Mouse (Mus musculus) layer of hippocampus, adult 9-11 months (tissue): ENCODE results near the gene Igdcc3.

ENCODE experiments used
- DNase-seq: peaks from one replicate; pipeline ENCODE4 v3.0.0; 2022

Igdcc3 gene

DNA sequence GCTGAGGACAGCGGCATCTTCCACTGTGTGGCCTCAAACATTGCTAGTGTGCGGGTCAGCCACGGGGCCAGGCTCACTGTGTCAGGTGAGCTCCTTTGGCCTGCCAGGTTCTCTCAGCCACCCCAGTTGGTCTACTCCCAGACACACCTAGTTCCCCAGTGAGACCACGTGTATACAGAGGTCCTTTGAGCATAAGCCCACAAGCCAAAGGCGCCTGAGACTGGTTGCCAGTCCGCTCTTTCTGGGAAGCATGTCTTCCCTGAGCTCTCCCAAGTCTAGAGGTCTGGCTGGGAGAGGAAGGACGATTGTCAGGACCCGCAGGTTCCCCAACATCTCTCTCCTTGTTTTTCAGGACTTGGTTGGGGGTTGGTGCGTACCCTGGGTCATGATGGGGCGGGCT lies 36.9 kb downstream of the Igdcc3 start:
- DNase-seq: no peak

DNA sequence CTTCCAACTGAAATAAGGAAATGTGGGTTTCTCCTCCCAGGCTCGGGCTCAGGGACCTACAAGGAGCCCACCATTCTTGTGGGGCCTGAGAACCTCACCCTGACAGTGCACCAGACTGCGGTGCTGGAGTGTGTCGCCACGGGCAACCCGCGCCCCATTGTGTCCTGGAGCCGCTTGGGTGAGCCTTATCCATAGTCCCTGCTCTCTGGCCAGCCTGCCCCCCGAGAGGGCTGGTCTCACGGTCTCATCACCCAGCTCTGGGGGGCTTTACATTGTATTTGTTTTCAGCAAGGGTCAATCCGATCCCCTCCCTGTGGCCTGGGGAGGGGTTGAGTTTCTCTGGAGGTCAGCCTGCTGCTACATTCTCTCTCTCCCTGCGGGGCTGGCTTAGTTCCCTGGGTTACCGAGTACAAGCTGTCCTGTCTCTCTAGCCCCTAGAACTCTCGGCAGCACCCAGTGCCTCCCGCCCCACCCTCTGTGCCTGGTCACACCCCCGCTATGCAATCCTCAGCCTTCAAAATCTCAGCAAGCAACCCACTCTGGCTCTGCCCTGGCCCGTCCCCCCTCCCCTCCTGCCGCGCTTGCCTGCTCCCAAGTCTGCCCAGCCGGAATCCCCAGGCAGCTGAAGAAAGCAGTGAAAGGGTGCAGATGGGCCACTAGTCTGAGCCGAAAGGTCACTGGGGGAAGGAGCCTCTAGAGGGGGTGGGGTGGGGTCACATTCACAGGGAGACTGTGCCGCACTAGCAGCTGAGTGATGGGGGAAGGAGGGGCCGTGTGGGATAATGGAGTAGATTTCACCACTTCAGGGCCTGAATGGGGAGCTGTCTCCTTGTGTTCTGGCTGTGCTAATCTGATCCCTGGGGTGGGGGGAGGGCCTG lies 37.6 kb downstream of the Igdcc3 start:
- DNase-seq: no peak

DNA sequence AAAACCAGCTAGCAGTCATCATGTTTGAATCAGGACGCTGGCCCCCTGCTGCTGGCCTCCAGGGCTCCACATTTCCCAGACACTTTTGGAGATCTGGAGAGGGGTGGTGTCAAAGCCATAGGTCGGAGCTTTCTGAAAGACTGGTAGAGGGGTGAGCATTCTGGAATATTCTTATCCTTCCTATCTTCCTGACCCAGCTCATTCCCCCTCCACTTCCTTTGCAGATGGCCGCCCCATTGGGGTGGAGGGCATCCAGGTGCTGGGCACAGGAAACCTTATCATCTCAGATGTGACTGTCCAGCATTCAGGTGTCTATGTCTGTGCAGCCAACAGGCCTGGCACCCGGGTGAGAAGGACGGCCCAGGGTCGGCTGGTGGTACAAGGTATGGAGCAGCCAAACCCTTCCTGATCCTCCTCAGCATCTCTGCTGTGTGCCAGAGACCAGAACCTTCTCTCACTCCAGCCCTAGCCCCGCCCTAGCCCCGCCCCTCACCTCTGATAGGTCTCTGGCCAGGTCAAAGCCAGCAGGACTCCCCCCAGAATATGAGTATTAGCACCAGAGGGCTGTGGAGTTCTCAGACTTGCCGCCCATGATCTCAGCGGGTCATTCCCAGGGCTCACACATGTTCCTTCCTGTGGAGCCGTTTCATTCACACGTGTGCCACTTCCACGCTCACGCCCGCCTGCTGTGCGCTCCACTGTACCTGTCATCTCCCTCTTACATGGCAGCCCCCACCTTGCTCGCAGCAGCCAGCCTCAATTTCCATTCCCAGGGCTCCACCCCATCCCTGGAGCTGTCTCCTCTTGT lies 39.0 kb downstream of the Igdcc3 start:
- no peak for DNase-seq

DNA sequence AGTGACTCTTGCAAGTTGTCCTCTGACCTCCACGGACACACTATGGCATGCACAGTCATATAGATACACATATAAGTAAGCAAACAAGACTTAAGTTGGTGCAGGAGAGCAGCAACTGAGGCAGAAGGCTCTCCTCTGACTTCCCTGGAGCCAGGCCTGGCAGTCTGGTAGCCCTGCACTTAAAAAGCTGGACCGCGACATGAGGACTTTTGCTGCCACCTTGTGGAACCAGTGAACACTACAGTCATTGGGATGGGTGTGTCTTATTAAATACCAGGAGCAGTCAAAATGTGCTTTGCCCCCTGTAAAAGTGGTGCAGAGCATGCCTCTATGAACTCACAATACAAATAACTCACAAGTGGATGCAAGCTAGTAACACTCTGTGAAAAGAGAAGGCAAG lies 47.6 kb downstream of the Igdcc3 start:
- peak; percentile 84 for DNase-seq

DNA sequence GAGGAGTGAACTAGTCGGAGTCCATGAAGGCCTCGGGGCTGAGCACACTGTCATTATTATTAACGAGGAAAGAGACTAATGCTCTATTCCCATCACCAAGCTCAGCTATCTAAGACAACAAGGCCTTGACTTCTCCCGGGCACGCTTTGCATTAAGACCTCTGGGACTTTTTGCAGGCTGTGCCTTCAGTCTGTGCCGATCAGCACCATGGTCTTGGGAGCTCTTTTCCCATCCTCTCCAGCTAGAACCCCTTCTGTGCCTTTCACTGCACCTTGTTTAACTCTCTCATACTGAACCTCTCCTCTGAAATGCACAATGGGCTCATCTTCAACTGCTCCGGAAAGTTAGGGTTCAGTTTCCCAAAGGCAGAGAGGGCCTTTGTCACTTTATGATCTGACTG lies 49.3 kb downstream of the Igdcc3 start:
- no peak for DNase-seq

DNA sequence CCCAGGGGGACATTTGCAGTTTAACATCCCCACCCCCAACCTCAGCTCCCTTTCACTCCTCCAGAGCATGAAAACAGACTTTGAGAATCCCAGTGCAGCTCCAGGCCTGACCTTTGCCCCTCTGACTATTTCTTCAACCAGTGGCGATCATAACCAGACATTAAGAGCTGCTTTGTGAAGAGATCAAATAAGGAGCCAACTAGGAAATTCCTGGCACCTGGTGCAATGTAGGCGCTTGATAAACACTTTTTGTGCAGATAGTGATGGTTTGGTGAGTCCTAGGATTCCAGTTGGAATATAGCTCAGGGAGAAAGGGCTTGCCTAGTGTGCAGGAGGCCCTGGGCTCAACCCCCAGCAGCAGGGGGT lies 50.4 kb downstream of the Igdcc3 start:
- no peak for DNase-seq

DNA sequence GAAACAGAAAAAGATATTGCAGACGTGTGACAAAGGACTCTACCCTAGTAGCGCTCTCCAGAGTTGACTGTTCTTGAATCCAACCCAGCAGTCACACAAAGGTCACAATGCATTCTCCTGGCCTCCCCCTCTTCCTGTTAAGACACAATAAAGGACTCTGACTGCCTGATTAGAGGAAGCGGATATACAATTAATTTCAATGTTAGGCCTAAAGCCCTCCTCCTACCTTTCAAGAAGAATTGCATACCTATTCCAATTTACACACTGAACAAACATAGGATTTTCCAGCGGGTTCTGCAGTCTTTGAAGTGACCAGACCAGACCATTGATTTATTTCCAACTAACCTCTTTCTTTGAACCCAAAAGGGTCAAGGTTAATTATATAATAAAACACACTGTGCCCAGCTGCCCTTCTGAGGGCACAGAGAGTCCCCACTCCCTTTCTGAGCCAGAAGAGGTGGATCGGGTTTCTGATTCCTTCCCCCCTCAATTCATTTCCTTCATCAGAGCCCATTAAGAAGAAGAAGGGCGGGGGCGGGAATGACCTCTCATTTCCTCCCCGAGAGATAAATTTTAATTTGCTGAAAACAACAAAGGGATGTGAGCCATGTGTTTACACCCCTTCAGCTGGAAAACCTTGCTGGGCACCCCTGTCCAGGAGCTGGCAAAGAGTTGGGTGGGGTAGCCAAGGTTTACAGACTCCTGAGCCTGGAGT lies 50.9 kb downstream of the Igdcc3 start:
- no peak for DNase-seq

DNA sequence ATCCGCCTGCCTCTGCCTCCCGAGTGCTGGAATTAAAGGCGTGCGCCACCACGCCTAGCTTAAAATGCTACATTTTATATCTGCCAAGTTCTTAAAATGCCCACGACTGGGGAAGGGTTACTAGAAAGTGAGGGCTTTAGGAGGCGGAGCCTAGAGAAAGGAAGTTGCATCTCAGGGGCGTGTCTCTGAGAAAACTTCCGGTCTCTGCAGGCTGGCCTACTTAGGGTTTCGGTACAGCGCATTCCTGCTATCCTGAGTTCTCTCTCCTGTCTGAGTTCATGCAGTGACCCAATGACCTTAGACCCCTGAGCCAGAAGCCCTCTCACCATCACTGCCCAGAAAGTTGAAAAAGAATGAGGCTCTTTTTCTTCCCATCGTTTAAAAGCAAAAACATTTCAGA lies 52.2 kb downstream of the Igdcc3 start:
- DNase-seq: no peak

DNA sequence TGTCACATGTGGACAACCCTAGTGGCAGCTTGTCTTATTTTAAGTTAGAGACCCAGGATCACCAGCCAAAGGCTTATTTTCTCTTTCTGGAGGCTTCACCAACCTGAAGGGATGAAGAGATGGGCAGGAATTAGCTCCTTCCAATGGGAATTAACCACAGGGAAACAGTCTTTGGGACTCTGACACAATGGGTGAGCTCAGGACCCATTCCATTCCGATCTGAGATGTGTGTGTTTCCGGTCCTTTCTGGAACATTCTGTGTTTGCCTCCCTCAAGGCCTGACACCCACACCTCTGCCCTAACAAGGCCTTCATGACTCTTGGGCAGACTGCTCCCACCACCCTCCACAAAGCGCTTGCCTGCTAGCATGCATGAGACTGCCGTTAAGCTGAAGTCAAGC lies 54.1 kb downstream of the Igdcc3 start, which contains the start of gene Parp16:
Gene Parp16 (plus strand): TSS at position 301 of the 400 bp plus-strand sequence.
- DNase-seq: no peak

DNA sequence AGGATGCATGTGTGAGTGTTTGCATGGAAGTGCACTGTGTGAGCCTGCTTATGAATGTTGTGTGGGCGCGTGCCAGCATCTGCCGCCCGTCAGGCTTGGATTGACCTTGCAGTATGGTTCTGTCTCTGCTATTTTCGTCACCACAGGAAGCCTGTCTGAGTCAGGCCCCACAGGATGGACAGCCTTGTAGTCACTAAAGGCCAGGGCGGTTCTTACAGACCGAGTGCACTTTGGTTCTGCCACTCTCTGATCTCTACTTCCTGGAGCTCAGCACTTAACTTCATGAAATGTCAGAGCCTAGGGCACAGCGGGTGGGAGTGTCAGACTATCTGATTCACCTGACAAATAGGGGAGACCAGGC lies 54.6 kb downstream of the Igdcc3 start:
- DNase-seq: peak; percentile 64

DNA sequence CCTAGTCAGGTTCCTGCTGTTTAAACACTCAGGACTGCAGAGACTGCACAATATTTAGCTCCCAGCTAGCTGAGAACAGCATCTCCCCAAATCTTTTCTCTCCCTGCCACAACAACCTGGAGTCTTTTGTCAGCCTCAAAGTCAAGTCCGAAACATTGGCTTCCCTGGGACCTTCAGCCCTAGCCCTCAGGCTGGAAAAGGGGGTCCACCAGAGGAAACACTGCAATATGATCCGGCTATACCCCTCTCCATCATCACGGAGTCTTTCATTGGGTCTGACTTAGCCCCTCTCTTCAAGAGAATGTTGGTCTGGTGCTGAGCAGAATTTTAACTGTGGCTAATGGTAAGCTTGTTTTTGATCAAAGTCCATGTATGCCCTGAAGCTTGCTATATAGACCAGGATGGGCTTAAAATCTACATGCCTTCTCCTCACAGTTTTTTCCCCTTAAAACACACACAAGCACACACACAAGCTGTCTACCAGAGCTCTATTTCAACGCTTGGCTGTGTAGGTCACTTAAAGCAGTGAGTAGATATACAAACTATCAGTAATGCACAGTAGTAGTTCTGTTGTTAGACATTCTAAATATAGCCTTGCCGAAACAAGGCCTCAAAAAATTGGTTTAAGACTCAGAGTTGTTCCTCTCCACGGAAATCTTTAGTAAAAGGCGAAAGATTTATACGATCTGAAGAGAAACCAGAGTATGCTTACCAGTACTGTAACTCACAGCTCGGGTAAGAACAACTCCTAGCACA lies 55.2 kb downstream of the Igdcc3 start:
- DNase-seq: peak; percentile 55

DNA sequence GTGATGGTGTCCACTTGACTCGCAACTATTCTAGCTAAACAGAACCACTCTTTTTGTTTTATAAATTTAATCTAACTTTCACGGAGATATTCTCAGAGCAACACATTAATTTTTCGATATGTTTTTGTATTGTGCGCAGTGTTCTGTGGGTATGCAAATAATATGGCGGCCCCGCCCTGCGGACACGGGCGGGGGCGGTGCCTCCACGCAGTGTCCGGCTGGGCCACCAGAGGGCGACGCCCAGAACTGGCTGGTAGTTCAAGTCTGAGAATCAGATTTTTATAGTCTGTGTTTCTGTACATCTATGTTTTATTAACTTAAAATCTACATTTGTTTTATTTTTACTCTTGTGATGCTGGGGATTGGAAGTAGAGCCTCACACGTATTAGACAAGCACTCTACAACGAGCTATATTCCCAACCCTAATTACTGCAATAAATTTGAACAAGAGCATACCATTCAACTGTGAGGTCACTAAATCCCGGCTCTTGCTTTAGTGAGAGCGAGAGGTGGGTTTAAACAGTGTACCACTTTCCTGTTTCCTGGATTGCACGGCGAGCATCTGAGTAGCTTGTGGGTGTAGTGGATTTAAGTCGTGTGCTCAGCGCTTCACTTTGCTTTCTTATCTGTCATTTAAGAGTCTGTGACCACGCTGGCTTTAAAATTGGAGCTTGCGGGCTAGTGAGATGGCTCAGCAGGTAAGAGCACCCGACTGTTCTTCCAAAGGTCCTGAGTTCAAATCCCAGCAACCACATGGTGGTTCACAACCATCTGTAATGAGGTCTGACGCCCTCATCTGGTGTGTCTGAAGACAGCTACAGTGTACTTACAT lies 56.0 kb downstream of the Igdcc3 start:
- DNase-seq: peak; percentile 93

DNA sequence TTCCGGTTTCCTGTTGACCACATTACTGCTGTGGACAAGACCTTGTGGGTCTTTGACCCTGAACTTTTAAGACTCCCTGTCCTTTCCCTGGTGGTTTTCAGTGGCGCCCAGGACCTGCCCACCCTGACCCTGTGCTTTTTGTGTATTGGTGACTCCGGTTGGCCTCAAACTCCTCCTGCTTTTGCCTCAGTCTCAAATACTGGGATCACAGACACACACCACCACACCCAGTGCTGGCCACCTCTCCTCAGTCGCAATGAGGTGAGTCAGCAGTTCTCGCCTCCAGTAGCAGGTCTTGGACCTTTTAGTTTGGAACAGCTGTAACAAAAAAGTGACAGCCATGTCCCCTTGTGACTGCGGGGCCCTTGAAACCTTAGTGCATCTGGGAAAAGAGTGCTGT lies 56.8 kb downstream of the Igdcc3 start:
- DNase-seq: no peak

DNA sequence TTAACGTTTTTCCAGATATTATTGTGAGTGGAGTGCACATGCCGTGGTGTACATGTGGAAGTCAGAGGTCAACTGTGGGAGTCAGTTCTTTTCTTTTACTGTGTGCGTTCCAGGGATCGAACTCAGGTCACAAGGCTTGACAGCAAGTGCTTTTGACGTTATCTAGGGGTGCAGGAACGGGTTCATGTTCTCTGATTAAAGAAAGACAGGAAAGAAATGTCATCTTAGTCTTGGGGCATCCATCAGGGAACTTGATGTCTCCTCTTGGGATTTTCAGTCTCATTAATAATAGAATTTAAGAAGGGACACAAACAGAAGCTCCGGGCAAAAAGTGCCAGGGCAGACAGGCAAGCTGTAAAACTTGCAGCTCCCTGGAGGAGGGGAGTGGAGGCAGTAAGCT lies 58.7 kb downstream of the Igdcc3 start:
- DNase-seq: no peak

DNA sequence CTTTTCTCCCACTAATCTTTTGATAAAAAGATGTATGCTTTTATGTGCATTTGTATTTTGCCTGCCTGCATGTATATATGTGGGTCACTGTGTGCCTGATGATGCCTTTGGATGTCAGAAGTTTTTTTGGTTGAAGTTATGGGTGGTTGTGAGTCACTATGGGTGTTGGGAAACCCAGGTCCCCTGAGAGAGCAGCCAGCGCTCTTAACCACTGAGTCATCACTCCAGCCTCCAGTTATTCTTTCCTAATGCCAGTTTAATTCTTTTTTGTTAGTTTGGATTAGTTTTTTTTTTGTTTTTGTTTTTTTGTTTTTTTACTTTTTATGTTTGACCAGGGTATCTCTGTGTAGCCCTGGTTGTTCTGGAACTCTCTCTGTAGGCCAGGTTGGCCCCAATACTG lies 59.6 kb downstream of the Igdcc3 start:
- no peak for DNase-seq

DNA sequence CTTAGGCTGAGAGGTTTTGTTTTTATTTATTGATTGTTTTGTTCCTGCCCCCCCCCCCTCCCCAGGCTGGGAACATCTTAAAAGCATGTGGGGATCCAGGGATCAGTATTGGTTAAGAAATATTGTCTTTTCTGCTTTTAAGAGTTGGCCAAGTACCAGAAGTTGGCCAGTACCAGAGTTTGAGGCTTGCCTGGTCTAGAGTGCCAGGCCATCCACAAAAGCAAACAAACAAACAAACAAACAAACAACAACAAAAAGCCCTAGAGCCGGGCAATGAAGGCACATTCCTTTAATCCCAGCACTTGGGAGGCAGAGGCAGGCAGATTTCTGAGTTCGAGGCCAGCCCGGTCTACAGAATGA lies 60.0 kb downstream of the Igdcc3 start:
- no peak for DNase-seq

DNA sequence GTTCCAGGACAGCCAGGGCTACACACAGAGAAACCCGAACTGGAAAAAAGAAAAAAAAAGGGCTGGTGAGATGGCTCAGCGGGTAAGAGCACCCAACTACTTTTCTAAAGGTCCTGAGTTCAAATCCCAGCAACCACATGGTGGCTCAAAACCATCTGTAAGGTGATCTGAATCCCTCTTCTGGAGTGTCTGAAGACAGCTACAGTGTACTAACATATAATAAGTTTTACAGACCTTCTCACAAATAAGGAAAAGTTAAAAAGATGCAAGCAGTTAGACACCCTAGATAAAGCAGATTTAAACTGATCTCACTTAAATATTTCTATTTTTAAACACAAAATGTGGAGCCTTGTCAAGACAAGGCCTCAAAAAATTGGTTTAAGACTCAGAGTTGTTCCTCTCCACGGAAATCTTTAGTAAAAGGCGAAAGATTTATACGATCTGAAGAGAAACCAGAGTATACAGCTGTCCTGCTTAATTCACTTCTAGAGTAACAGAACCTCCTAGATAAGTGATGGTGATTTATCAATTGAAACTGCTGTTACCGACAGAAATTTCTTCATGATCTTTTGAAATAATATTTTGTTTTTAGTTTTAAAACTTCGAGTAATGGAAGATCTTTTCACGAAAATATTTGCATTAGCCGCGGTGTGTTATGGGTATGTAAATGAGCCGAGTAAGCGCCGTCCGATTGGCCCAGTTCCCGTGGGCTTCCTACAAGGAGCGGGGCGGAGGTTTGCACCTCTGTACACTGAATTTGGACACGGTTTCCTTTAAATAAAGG lies 60.6 kb downstream of the Igdcc3 start:
- peak; percentile 86 for DNase-seq

DNA sequence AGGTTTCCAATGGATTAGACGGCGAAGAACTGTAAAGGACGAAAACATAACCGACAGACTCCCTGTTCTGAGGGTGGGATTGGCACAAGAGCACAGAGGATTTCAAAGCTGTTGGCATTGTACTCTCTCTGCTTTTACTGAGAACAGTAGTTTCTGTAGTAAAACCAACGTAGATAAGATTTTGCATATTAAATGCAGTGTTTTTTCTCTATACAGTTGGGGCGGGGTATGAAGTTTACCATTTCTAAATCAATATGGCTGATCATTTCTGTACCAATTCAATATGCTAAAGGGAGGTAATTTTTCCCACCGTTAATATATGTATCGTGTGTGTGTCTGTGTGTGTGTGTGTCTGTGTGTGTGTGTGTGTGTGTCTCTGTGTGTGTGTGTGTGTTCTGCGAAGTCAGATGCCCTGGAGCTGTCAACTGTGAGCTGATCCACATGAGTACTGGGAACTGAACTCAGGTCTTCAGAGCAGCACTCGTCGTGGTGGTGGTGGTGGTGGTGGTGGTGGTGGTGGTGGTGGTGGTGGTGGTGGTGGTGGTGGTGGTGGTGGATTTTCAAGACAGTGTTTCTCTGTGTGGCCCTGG lies 61.3 kb downstream of the Igdcc3 start:
- DNase-seq: no peak

DNA sequence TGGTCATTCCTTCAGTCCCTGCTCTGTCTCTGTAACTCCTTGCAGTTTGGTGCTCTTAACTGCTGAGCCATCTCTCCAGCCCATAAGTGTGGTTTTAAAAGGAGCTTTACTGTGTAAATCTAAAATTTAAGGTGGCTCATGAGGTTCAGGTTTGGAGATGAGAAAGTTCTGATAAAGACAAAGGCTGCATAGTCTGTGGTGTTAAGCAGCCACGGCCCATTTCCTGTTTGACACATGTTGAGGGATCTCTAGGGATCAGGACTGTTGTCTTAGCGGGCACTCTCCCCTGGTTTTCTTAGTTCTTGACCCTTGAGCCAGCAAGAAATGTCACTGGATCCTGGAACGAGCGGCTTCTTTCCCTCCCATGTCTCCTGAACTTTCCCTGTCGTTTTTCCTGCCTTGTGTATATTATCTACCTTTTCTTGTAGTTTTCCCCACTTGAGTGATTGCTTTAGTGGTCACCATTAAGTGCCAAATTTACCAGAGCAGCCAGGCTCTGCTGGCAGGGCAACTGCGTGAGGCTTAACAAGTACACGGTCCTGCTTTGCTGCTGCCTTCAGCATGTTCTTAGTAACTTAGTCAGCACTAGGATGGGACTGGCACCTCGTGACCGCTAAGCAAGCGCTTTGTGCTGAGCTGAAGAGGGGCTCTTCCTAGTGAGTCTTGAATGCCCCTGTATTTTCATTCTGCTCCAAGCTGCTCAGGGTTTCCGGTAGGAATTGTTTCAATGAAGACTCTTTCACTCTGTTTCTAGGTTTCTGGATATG lies 64.2 kb downstream of the Igdcc3 start:
- no peak for DNase-seq
